Mouse (Mus musculus): ENCODE measurements at regions not wholly inside any gene's neighbourhood (a gene's known extent, or its start where the extent isn't known, plus 50 kb on each side); places are given as distances from the start of the nearest gene placed in this dataset.

GRCm38 (mm10) chr9:41697160-41697559, 426.9 kb downstream of the Sorl1 start:
- DNase-seq (ENCODE audit: low spot score in 2 of 2), result no peak

- no peak for DNase-seq (ENCODE audit: low spot score in 2 of 2)
Measured at GRCm38 (mm10) chr9:41682911-41683310, 441.2 kb downstream of the Sorl1 start.

GRCm38 (mm10) chr9:41675656-41676055, 448.4 kb downstream of the Sorl1 start:
- DNase-seq (ENCODE audit: low spot score in 2 of 2), result no peak

- no peak for DNase-seq (ENCODE audit: low spot score in 2 of 2)
Measured at GRCm38 (mm10) chr9:41672958-41673357, 451.1 kb downstream of the Sorl1 start.

GRCm38 (mm10) chr9:41668741-41669140, 455.4 kb downstream of the Sorl1 start:
- no peak for DNase-seq (ENCODE audit: low spot score in 2 of 2)

GRCm38 (mm10) chr9:41665000-41665685, 459.0 kb downstream of the Sorl1 start:
- no peak for DNase-seq (ENCODE audit: low spot score in 2 of 2)

- no peak for DNase-seq (ENCODE audit: low spot score in 2 of 2)
Measured at GRCm38 (mm10) chr9:41660576-41660975, 463.5 kb downstream of the Sorl1 start.

GRCm38 (mm10) chr9:41660011-41660410, 464.1 kb downstream of the Sorl1 start:
- DNase-seq (ENCODE audit: low spot score in 2 of 2), result no peak

- no peak for DNase-seq (ENCODE audit: low spot score in 2 of 2)
Measured at GRCm38 (mm10) chr9:41631564-41632205, 470.2 kb upstream of the Ubash3b start.

GRCm38 (mm10) chr9:41621341-41621740, 459.8 kb upstream of the Ubash3b start:
- DNase-seq (ENCODE audit: low spot score in 2 of 2), result no peak

GRCm38 (mm10) chr9:41614002-41614401, 452.5 kb upstream of the Ubash3b start:
- no peak for DNase-seq (ENCODE audit: low spot score in 2 of 2)

GRCm38 (mm10) chr9:41612802-41613550, 451.5 kb upstream of the Ubash3b start:
- DNase-seq (ENCODE audit: low spot score in 2 of 2), result no peak

- no peak for DNase-seq (ENCODE audit: low spot score in 2 of 2)
Measured at GRCm38 (mm10) chr9:41612452-41612795, 450.9 kb upstream of the Ubash3b start.

GRCm38 (mm10) chr9:41611534-41612451, 450.3 kb upstream of the Ubash3b start:
- DNase-seq (ENCODE audit: low spot score in 2 of 2), result no peak

GRCm38 (mm10) chr9:41610347-41610746, 448.9 kb upstream of the Ubash3b start:
- no peak for DNase-seq (ENCODE audit: low spot score in 2 of 2)

GRCm38 (mm10) chr9:41606136-41606535, 444.6 kb upstream of the Ubash3b start:
- DNase-seq (ENCODE audit: low spot score in 2 of 2), result no peak

- no peak for DNase-seq (ENCODE audit: low spot score in 2 of 2)
Measured at GRCm38 (mm10) chr9:41604916-41605315, 443.4 kb upstream of the Ubash3b start.

GRCm38 (mm10) chr9:41600778-41601177, 439.3 kb upstream of the Ubash3b start:
- DNase-seq (ENCODE audit: low spot score in 2 of 2), result no peak

- DNase-seq (ENCODE audit: low spot score in 2 of 2), result no peak
Measured at GRCm38 (mm10) chr9:41599874-41600273, 438.4 kb upstream of the Ubash3b start.

GRCm38 (mm10) chr9:41595749-41596148, 434.3 kb upstream of the Ubash3b start:
- no peak for DNase-seq (ENCODE audit: low spot score in 2 of 2)

- DNase-seq (ENCODE audit: low spot score in 2 of 2), result no peak
Measured at GRCm38 (mm10) chr9:41593998-41594397, 432.5 kb upstream of the Ubash3b start.
